In the genomic region with DNA sequence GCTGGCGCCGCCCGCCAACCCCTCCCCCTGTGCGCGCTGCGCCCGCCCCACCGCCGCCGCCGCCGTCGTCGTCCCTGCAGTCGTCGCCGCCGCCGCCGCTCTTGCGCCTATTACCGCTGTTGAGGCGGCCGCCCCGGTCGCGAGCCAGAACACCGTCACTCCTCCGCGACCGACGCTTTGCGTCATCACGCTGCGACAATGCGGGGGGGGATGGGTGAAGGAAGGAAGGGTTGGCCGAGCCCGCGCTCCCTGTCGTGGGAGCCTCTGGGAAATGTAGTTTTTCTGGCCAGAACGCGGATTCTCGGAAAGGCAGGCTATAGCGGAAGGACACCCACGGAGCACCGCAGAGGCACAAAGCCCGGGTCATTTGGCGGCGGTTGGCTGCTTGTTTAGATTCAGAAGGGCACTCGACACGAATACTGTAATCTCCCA, we compare ENCODE assay signal across 8 mouse cellular contexts. TPM values are rescaled to one million over a fixed set of nuclear protein-coding genes. Genes with fewer than 3 reads are reported as not detected.
DNase-seq lines count a peak whose midpoint lies in the region; ATAC-seq and TF ChIP-seq lines count a peak whose summit lies in the region.

A gene (minus strand): TSS at position 104 of the 432 bp plus-strand sequence.

- peak within 1 kb of the TSS; percentile 76 for H3K4me2 ChIP-seq in forebrain, embryonic 15.5 days (replicated peaks)

- no peak for TF ChIP-seq CTCF in lung, adult 2 months (IDR thresholded peaks at IDR 0.05; ENCODE audit: insufficient read depth, low read length)

- DNase-seq in ES-E14 (ENCODE audit: low read depth, low spot score), result peak; percentile 98
- peak; percentile 99 for DNase-seq in cerebellum, adult 11-12 months
- DNase-seq in heart, postnatal 25 days (ENCODE audit: low spot score), result peak; percentile 98
- DNase-seq in layer of hippocampus, adult 18-20 months (ENCODE audit: low spot score in 2 of 2), result peak; percentile 99 to 100
- DNase-seq in lung, adult 2 months, result peak; percentile 100
- DNase-seq in thymus, adult 18-20 months, result peak; percentile 98 to 99

- TF ChIP-seq POLR2A in lung, adult 2 months (IDR thresholded peaks at IDR 0.05; ENCODE audit: borderline replicate concordance, extremely low read depth, low read depth, low read length), result peak; percentile 89

- peak within 1 kb of the TSS; percentile 82 to 96 for H3K4me3 ChIP-seq in ES-E14 (ENCODE audit: insufficient read depth in 1 of 2, low read depth in 1 of 2, low read length in 2 of 2, poor library complexity in 1 of 2, severe bottlenecking in 1 of 2)
- H3K4me3 ChIP-seq in forebrain, embryonic 15.5 days, result peak within 1 kb of the TSS; percentile 91
- peak within 1 kb of the TSS; percentile 78 for H3K4me3 ChIP-seq in lung, adult 2 months (replicated peaks; ENCODE audit: extremely low read depth, low read depth, low read length)

- no peaks in the 10 kb centered on the region for H3K36me3 ChIP-seq in ES-E14 (ENCODE audit: control insufficient read depth, insufficient read depth, low read length, poor library complexity, severe bottlenecking)
- no peaks in the 10 kb centered on the region for H3K36me3 ChIP-seq in forebrain, embryonic 15.5 days

- H3K4me1 ChIP-seq in ES-E14 (ENCODE audit: control insufficient read depth in 2 of 2, insufficient read depth in 2 of 2, low read length in 2 of 2, poor library complexity in 1 of 2), result peaks cover 5 to 12% of the 10 kb centered on the region in 2 experiments; a peak in 3 of 4 replicates
- H3K4me1 ChIP-seq in forebrain, embryonic 15.5 days, result peaks cover 26% of the 10 kb centered on the region
- H3K4me1 ChIP-seq in lung, adult 2 months (ENCODE audit: control insufficient read depth, insufficient read depth, low read length), result peaks cover 8% of the 10 kb centered on the region

- H3K27me3 ChIP-seq in forebrain, embryonic 15.5 days, result no peaks in the 10 kb centered on the region

- intact Hi-C loops in heart, postnatal 25 days (cut with DNase I), result loop anchor here (5.0 kb wide), 1 partner anchor 69 kb away; no protein-coding TSS in a partner anchor

- H3K9ac ChIP-seq in ES-E14 (ENCODE audit: insufficient read depth, low read depth, low read length, poor library complexity, severe bottlenecking), result peak within 1 kb of the TSS; percentile 98
- peak within 1 kb of the TSS; percentile 78 for H3K9ac ChIP-seq in forebrain, embryonic 15.5 days (replicated peaks)

- peak; percentile 93 for ATAC-seq in forebrain, embryonic 15.5 days (replicated peaks)
- peak; percentile 96 for ATAC-seq in neutrophil, adult 5-6 weeks (ENCODE audit: extremely low read depth, insufficient number of reproducible peaks, low FRiP score, poor library complexity, severe bottlenecking)

- in situ Hi-C loops in ES-E14 (cut with MboI; ENCODE audit: low sequenced_read_pairs in 2 of 2, unreplicated experiment in 2 of 2), result no loop called here

- H3K27ac ChIP-seq in ES-E14 (ENCODE audit: insufficient read depth, low read depth, low read length, poor library complexity, severe bottlenecking), result peak within 1 kb of the TSS; percentile 88
- peak within 1 kb of the TSS; percentile 95 for H3K27ac ChIP-seq in forebrain, embryonic 15.5 days (replicated peaks)

- WGBS in forebrain, embryonic 15.5 days, result under 1% methylated on average over 42 of the region's 51 CpGs
- under 1% methylated on average over 51 of the region's 51 CpGs for WGBS in lung, adult 2 months

- no peaks in the 10 kb centered on the region for H3K9me3 ChIP-seq in ES-E14 (ENCODE audit: control insufficient read depth, insufficient read depth, low read depth, low read length)
- H3K9me3 ChIP-seq in forebrain, embryonic 15.5 days, result no peaks in the 10 kb centered on the region

TF ChIP-seq in ES-E14, 5 proteins besides CTCF, POLR2A, EP300 and RAD21:
- TF ChIP-seq ZNF384 (IDR thresholded peaks at IDR 0.05; ENCODE audit: low read depth, low read length), result no peak
- TF ChIP-seq ZC3H11A (IDR thresholded peaks at IDR 0.05; ENCODE audit: borderline replicate concordance, low read depth, low read length), result 0 out of 2 replicates have a peak, but pooled peaks have one; percentile 2
- TF ChIP-seq HCFC1 (IDR thresholded peaks at IDR 0.05; ENCODE audit: borderline replicate concordance, insufficient read depth, low read length), result peak; percentile 98
- no peak for TF ChIP-seq MAFK (IDR thresholded peaks at IDR 0.05; ENCODE audit: insufficient read depth, low read depth, low read length)
- peak; percentile 75 for TF ChIP-seq CHD2 (IDR thresholded peaks at IDR 0.05; ENCODE audit: low read depth, low read length)
TF ChIP-seq in ES-E14: peak in this region for 3.

RNA-seq across cellular contexts. Expression of the gene that starts here (rescaled TPM):
- total RNA-seq in ES-E14 (2012; rRNA removed), result 125 and 129 TPM in 2 replicates
- polyA plus RNA-seq in forebrain, embryonic 15.5 days (2015; fragmentation: Nextera tagmentation; extraction: Ambion mirVana), result 24.7 and 25.8 TPM in 2 replicates
- total RNA-seq in heart, postnatal 25 days (2021), result 10 to 100 TPM; 29.4 to 39.3 TPM
- 10 to 100 TPM; 57.5 to 58.6 TPM for total RNA-seq in layer of hippocampus, adult 18-20 months (2021)
- polyA plus RNA-seq in lung, adult 2 months (2012; rRNA removed), result 58.8 and 70.4 TPM in 2 replicates
- 115 and 126 TPM in 2 replicates for total RNA-seq in neutrophil, adult 5-6 weeks (2017)

Comparison
In these comparisons a context has a peak if more than half of its experiments do, and no peak if none do; other contexts are left out.
1. Peak in every context shown above with its lines: DNase-seq, ATAC-seq, H3K4me3 ChIP-seq and H3K27ac ChIP-seq.